Mouse (Mus musculus) limb, embryonic 15.5 days (tissue): Measurements from ENCODE around the gene Krt78. TPM values are rescaled to one million over a fixed set of nuclear protein-coding genes. Genes with fewer than 3 reads are reported as not detected.
"Not testable (repeated sequence)": the region's sequence is repeated elsewhere in the genome, so short reads cannot be mapped to it uniquely, and the experiment has no call there.

Source experiments
- ATAC-seq: fragments of 200-750 bp; cut with Nextera tagmentation; 2 replicates; pipeline ENCODE4 v1.8.0; 2017; ENCODE audit warnings: low read depth, moderate TSS enrichment; ENCODE audit not compliant: insufficient number of reproducible peaks, low FRiP score, low TSS enrichment
- H3K27ac ChIP-seq: fragments of 300-500 bp; sonication (generic); 2 replicates; pipeline ENCODE4 v1.5.1; 2015; ENCODE audit warnings: moderate library complexity, mild to moderate bottlenecking, inconsistent platforms
- H3K27me3 ChIP-seq: fragments of 300-500 bp; sonication (generic); 2 replicates; pipeline ENCODE4 v1.6.1; 2015; ENCODE audit warnings: inconsistent platforms
- H3K36me3 ChIP-seq: fragments of 300-500 bp; sonication (generic); 2 replicates; pipeline ENCODE4 v1.6.1; 2015; ENCODE audit warnings: inconsistent platforms
- H3K4me1 ChIP-seq: fragments of 300-500 bp; sonication (generic); 2 replicates; pipeline ENCODE4 v1.6.1; 2015; ENCODE audit warnings: inconsistent platforms
- H3K4me2 ChIP-seq: fragments of 300-500 bp; sonication (generic); 2 replicates; pipeline ENCODE4 v1.6.1; 2015; ENCODE audit warnings: mild to moderate bottlenecking, inconsistent platforms
- H3K4me3 ChIP-seq: fragments of 300-500 bp; sonication (generic); 2 replicates; pipeline ENCODE4 v1.5.1; 2015; ENCODE audit warnings: mild to moderate bottlenecking, inconsistent platforms
- H3K9ac ChIP-seq: fragments of 300-500 bp; sonication (generic); 2 replicates; pipeline ENCODE4 v1.6.1; 2015; ENCODE audit warnings: inconsistent platforms
- H3K9me3 ChIP-seq: fragments of 300-500 bp; sonication (generic); 2 replicates; pipeline ENCODE4 v1.6.1; 2016; ENCODE audit warnings: inconsistent platforms
- whole genome bisulfite sequencing: fragments of 180-500 bp; shearing (Covaris S2); methylation state at CpG from one replicate; pipeline ENCODE4 v1.1.7; 2015; 5-methylcytosine and 5-hydroxymethylcytosine counted together
- polyA plus RNA-seq: library from polyadenylated mRNA; unstranded; fragments of >200 nt; fragmentation: Nextera tagmentation; extraction: Ambion mirVana; gene quantifications from 2 replicates; pipeline ENCODE4 v1.2.1, GENCODE M21; 2015

Krt78 gene
- 13.3 and 15.6 TPM in 2 replicates for polyA plus RNA-seq

DNA sequence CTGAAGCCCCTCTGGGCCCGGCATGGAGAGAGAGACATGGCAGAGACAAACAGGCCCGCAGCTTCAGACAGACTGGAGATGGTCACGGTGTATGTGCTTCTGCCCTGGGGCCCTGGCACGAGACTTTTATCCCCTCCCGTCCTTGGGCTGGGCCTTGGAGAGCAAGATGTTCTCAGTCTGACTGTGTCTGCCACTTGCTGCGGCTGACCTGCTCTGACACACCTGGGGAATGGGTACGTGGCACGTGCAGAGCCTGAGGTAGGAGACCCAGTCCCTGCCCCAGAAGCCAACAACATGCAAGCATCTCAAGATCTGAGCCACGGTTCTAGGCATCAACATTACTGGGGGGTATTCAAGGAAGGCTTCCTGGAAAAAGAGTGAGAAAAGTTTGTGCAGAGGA lies at the start of gene Krt78:
Gene Krt78, minus strand, starts transcription at position 101 of the 400 bp plus-strand sequence.
- H3K9ac ChIP-seq = no peak within 1 kb of the TSS
- no peak for ATAC-seq
- H3K4me2 ChIP-seq = no peak within 1 kb of the TSS
- H3K36me3 ChIP-seq = no peaks in the 10 kb centered on the region
- H3K27me3 ChIP-seq = no peaks in the 10 kb centered on the region
- H3K4me1 ChIP-seq = no peaks in the 10 kb centered on the region
- H3K27ac ChIP-seq = no peak within 1 kb of the TSS
- H3K9me3 ChIP-seq = no peaks in the 10 kb centered on the region
- WGBS = 79% methylated on average over 9 of the region's 9 CpGs
- H3K4me3 ChIP-seq = no peak within 1 kb of the TSS

- ATAC-seq = no peak
- H3K27me3 ChIP-seq = peaks cover 49% of the 10 kb centered on the region
- peaks cover 29% of the 10 kb centered on the region for H3K4me1 ChIP-seq
- no peak overlapping the region for H3K9ac ChIP-seq
- peak overlapping the region; percentile 58 for H3K4me2 ChIP-seq
- 26% methylated on average over 12 of the region's 12 CpGs for WGBS
- H3K27ac ChIP-seq = no peak overlapping the region
- no peaks in the 10 kb centered on the region for H3K9me3 ChIP-seq
- H3K4me3 ChIP-seq = peak overlapping the region; percentile 34
- H3K36me3 ChIP-seq = no peaks in the 10 kb centered on the region
Measured at GRCm38 (mm10) chr15:102003516-102003915, 49.4 kb upstream of the Krt78 start.

DNA sequence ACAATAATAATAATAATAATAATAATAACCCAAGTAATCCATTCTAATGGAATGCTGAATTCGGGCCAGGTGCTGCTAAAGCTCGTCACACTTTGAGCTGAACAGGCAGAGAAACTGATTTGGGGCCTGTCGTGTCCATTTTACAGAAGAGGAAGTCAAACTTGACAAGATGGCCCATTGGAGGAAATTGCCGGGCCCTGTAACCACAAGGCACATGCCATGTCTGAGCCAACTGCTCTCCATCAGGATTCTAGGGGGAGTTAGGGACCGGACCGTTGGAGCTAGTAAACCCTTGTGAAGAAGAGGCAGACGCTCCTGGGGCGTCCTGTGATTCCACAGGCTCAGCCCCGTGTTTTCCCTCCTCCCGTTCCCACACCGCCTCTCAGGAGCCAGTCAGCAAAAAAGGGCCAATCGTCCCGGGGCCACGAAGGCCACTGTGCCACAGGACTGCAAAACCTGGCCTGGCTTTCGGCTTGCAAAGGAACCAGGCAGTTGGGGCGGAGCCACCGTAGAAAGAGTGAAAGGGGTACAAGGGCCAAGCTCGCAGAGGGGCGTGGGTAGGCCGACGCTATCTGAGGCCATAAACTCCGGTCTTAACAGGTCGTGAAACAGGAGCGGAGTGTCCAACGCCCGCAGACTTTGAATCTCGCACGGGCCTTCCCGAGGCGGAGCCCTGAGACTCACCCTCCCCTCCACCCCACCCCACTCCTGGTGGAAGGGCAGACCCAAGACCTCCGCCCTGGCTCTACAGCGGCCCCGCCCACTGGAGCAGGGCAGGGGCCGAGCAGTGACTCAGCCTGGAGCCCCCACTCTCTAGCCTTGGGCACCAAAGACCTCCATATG lies 48.8 kb upstream of the Krt78 start:
- H3K27ac ChIP-seq = no peak overlapping the region
- no peaks in the 10 kb centered on the region for H3K36me3 ChIP-seq
- WGBS = 5% methylated on average over 34 of the region's 34 CpGs
- no peaks in the 10 kb centered on the region for H3K9me3 ChIP-seq
- H3K4me2 ChIP-seq = peak overlapping the region; percentile 58
- no peak overlapping the region for H3K9ac ChIP-seq
- H3K27me3 ChIP-seq = peaks cover 47% of the 10 kb centered on the region
- ATAC-seq = peak; percentile 26; the same call in 1 of the 2 replicates
- H3K4me3 ChIP-seq = peak overlapping the region; percentile 34
- peaks cover 29% of the 10 kb centered on the region for H3K4me1 ChIP-seq

DNA sequence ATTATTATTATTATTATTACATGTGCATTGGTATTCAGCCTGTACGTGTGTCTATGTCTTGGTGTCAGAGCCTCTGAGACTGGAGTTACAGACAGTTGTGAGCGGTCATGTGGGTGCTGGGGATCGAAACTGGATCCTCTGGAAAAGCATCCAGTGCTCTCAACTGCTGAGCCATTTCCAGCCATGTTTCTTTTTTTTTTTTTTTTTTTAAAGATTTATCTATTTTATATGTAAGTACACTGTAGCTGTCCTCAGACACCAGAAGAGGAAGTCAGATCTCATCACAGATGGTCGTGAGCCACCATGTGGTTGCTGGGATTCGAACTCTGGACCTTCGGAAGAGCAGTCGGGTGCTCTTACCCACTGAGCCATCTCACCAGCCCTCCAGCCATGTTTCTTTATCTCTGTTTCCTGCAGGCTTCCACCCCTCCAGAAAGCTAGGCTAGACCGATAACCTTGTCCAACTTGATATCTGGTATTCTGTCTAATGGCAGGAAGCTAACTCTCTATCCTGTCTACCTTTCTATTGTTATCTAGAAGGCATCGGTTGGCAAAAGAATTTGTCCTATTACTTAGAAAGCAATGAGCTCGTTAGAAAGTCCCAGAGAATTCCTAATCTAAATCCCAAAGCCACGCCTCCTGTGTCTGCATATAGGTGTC lies 45.7 kb upstream of the Krt78 start:
- H3K4me2 ChIP-seq = no peak overlapping the region
- no peak overlapping the region for H3K4me3 ChIP-seq
- no peak overlapping the region for H3K9ac ChIP-seq
- H3K27ac ChIP-seq = no peak overlapping the region
- WGBS = 85% methylated on average over 11 of the region's 11 CpGs
- H3K4me1 ChIP-seq = peaks cover 16% of the 10 kb centered on the region
- no peaks in the 10 kb centered on the region for H3K9me3 ChIP-seq
- no peaks in the 10 kb centered on the region for H3K36me3 ChIP-seq
- ATAC-seq = no peak
- H3K27me3 ChIP-seq = peaks cover 32% of the 10 kb centered on the region

- Histone ChIP-seq H3K27me3 (peaks cover 25% of the 10 kb centered on the region), H3K9ac (no peak overlapping the region), H3K27ac (no peak overlapping the region), H3K36me3 (no peaks in the 10 kb centered on the region), H3K4me2 (no peak overlapping the region), H3K4me3 (no peak overlapping the region), H3K9me3 (no peaks in the 10 kb centered on the region), H3K4me1 (peaks cover 16% of the 10 kb centered on the region)
- WGBS = 88% methylated on average over 11 of the region's 11 CpGs
- no peak for ATAC-seq
Measured at GRCm38 (mm10) chr15:101999156-101999555, 45.1 kb upstream of the Krt78 start.

DNA sequence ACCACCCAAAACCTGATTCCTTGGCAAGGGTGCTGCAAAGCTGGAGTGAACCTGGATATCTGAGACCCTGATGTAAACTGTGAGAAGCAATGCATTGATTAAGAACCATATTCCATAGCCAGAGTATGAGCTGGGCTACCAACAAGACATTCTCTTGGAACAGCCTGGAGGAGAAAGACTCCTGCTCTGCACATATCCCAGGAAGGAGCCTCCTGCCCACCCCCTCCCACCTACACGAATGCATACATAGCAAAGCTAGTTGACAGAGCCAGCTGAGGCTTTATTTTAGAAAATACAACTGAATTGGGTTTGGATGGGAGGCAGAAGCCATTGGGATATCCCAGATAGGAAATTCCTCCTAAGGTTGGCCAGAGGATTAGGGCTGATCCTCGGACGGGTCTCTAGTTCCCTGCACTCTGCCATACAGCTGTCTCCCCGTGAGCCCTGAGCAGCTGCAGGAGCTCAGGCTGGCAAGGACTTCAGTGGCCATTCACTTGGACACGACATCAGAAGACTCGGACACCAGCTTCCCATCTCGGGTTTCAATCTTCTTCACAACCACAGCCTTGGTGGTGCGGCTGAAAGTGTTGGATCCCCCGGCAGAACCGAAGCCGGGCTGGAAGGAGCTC lies 42.5 kb upstream of the Krt78 start:
- H3K4me2 ChIP-seq, H3K4me3 ChIP-seq, H3K4me1 ChIP-seq, H3K27ac ChIP-seq, H3K9ac ChIP-seq, H3K9me3 ChIP-seq, H3K27me3 ChIP-seq, H3K36me3 ChIP-seq, ATAC-seq: not testable (repeated sequence)
- 76% methylated on average over 11 of the region's 11 CpGs for WGBS

DNA sequence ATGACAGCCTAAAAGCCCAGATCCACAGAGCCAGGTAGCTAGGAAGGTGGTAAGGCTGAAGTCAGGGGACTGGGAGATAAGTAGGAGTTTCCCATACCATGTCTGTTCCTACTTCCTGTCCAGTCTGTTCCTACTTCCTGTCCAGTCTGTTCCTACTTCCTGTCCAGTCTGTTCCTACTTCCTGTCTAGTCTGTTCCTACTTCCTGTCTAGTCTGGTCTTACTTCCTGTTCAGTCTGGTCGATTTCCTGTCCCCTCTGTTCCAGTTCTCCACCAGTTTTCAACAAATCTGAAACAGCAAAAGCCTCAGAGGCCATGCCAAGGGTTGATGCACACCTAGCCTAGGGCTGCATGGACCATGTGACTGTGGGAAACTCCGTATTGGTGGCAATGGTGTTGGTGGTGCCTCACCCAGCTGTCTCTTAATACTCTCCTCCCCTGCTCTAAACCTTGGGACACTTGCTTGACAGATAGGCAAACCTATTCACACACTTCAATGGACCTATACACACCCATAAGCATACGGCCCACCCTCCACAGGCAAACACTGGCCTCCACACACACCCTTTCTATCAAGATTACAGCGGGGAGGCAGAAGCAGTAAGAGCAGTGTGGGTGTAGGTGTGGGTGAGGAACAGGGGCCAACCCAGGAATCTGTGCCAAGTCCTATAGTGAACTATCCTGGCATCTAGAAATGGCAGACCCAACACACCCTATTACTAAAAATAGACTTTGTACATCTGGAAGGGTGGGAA lies 41.6 kb upstream of the Krt78 start:
- Histone ChIP-seq H3K4me3 (no peak overlapping the region), H3K9me3 (no peaks in the 10 kb centered on the region), H3K4me2 (no peak overlapping the region), H3K36me3 (no peaks in the 10 kb centered on the region), H3K4me1 (peaks cover 4% of the 10 kb centered on the region; the same call in 1 of the 2 replicates), H3K27me3 (no peaks in the 10 kb centered on the region; the same call in 1 of the 2 replicates), H3K9ac (no peak overlapping the region), H3K27ac (no peak overlapping the region)
- 82% methylated on average over 4 of the region's 4 CpGs for WGBS
- ATAC-seq = no peak

DNA sequence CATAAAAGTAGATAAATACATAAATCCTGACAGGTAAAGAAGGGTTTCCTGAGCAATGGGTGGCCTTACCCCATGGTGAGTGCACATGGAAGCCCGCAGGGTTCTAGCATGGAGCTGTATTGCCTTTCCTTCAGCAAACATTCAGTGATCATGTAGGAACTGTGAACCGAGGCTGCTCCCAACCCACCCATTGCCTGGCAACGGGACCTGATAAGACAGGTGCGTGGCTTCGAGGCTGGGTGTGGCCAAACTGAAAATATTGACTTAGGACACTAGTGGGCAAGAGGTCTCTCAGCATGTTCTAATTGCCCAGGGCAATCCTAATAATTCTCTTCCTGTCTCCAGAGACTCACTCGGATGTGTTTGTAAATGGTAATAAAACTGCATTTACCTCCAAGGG lies 40.3 kb upstream of the Krt78 start:
- Histone ChIP-seq H3K4me1 (0 out of 2 replicates have a peak, but pooled peaks cover 4% of the 10 kb centered on the region), H3K4me3 (no peak overlapping the region), H3K36me3 (no peaks in the 10 kb centered on the region), H3K9me3 (no peaks in the 10 kb centered on the region), H3K9ac (no peak overlapping the region), H3K4me2 (no peak overlapping the region), H3K27ac (no peak overlapping the region), H3K27me3 (no peaks in the 10 kb centered on the region; the same call in 1 of the 2 replicates)
- WGBS = 83% methylated on average over 6 of the region's 6 CpGs
- ATAC-seq = no peak

GRCm38 (mm10) chr15:101990946-101991345 lies 36.9 kb upstream of the Krt78 start:
- no peak overlapping the region for H3K27ac ChIP-seq
- WGBS = 86% methylated on average over 6 of the region's 6 CpGs
- no peak for ATAC-seq

GRCm38 (mm10) chr15:101988714-101989113 lies 34.6 kb upstream of the Krt78 start:
- no peak overlapping the region for H3K27ac ChIP-seq
- H3K9ac ChIP-seq = no peak overlapping the region
- no peak for ATAC-seq
- no peaks in the 10 kb centered on the region for H3K9me3 ChIP-seq
- H3K4me3 ChIP-seq = no peak overlapping the region
- peaks cover 7% of the 10 kb centered on the region for H3K4me1 ChIP-seq
- H3K27me3 ChIP-seq = no peaks in the 10 kb centered on the region; the same call in 1 of the 2 replicates
- 69% methylated on average over 8 of the region's 8 CpGs for WGBS
- no peak overlapping the region for H3K4me2 ChIP-seq
- no peaks in the 10 kb centered on the region for H3K36me3 ChIP-seq

More at GRCm38 (mm10) chr15:101990946-101991345, 36.9 kb upstream of the Krt78 start:
- no peak overlapping the region for H3K4me3 ChIP-seq
- no peak overlapping the region for H3K9ac ChIP-seq
- peaks cover 5% of the 10 kb centered on the region; the same call in 1 of the 2 replicates for H3K4me1 ChIP-seq
- no peaks in the 10 kb centered on the region for H3K36me3 ChIP-seq
- no peaks in the 10 kb centered on the region for H3K9me3 ChIP-seq
- no peak overlapping the region for H3K4me2 ChIP-seq
- H3K27me3 ChIP-seq = no peaks in the 10 kb centered on the region; the same call in 1 of the 2 replicates

GRCm38 (mm10) chr15:101988119-101988518 lies 34.0 kb upstream of the Krt78 start:
- H3K27me3 ChIP-seq = no peaks in the 10 kb centered on the region; the same call in 1 of the 2 replicates
- H3K9ac ChIP-seq = no peak overlapping the region
- H3K36me3 ChIP-seq = no peaks in the 10 kb centered on the region
- peaks cover 12% of the 10 kb centered on the region for H3K4me1 ChIP-seq
- no peak for ATAC-seq
- no peak overlapping the region for H3K4me2 ChIP-seq
- H3K9me3 ChIP-seq = no peaks in the 10 kb centered on the region
- no peak overlapping the region for H3K27ac ChIP-seq
- no peak overlapping the region for H3K4me3 ChIP-seq
- WGBS = under 1% methylated on average over 10 of the region's 10 CpGs
